Mouse (Mus musculus): ENCODE measurements around the gene Ptch1. TPM values are rescaled to one million over a fixed set of nuclear protein-coding genes. Genes with fewer than 3 reads are reported as not detected.

Ptch1 gene
- polyA plus RNA-seq, 1 experiment from 2014 or later, result 6.8 TPM

DNA sequence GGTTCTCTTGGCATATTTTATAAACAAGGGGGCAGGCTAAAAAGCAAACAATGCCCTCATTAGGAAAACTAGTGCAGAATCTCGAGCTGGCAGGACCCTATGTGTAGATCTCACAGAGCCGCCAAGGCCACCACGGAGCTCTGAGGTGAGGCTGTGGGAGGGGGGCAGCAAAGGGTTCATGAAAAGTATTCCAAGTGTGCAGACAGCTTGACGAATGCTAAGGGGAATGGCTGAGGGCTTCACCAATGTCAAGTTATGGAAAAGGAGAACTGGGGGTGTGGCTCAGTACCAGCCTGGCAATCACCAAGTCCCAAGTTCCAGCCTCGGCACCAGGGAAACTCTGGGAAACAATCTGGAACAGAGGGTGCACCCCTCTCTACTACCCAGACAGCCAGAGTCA is 24.2 kb downstream of the Ptch1 start:
- Histone ChIP-seq H3K27ac (replicated peaks) (peak overlapping the region; percentile 44), H3K36me3 (peaks cover 44% of the 10 kb centered on the region), H3K4me3 (no peak overlapping the region), H3K27me3 (replicated peaks) (no peaks in the 10 kb centered on the region), H3K9me3 (no peaks in the 10 kb centered on the region), H3K9ac (no peak overlapping the region; the same call in 1 of the 2 replicates), H3K4me2 (no peak overlapping the region), H3K4me1 (peaks cover 71% of the 10 kb centered on the region)
- no peak for ATAC-seq (ENCODE audit: extremely low read depth, insufficient number of reproducible peaks, low FRiP score, low TSS enrichment)
- 23% methylated on average over 5 of the region's 5 CpGs for WGBS

DNA sequence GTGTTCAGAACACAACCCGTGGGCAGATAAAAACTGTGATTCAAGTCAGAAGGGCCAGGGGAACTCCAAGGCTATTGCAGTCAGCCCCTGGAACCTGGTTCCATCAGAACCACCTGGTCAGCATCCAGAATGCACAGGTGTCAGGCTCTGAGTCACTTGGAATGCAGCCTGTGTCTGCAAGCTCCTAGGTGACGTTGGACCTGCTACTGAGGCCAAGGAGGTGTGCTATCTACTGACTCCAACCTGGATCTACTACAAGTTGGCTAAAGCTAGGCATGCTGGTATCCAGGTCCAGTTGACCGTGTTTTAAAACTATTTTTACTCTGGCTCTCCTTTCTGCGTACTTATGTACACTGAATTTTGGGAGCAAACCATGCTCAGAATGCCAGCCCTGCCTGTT is 24.8 kb downstream of the Ptch1 start:
- 60% methylated on average over 4 of the region's 4 CpGs for WGBS
- H3K9me3 ChIP-seq, result no peaks in the 10 kb centered on the region
- H3K27ac ChIP-seq (replicated peaks), result peak overlapping the region; percentile 44
- no peak overlapping the region for H3K4me3 ChIP-seq
- peaks cover 51% of the 10 kb centered on the region for H3K36me3 ChIP-seq
- no peak for ATAC-seq (ENCODE audit: extremely low read depth, insufficient number of reproducible peaks, low FRiP score, low TSS enrichment)
- H3K4me2 ChIP-seq, result no peak overlapping the region
- H3K9ac ChIP-seq, result no peak overlapping the region; the same call in 1 of the 2 replicates
- no peaks in the 10 kb centered on the region for H3K27me3 ChIP-seq (replicated peaks)
- peaks cover 67% of the 10 kb centered on the region for H3K4me1 ChIP-seq

DNA sequence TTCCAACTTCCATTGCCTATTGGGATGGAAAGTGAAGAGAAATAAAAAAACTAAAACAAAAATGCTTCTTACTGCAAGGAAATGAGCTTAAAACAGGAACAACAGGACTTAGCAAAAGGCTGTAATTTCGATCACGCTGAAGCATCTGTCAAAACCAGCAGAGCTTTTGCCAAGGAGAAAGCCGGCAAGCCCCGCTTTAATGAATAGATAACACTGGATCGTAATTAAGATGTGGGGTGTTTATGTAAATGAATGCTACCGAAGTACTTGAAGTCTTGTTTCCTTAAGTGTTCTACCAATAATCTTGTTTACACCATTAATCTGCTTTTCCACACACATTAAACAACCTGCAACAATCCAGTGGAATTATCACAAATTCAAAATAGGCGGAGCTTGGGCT is 28.1 kb downstream of the Ptch1 start:
- Histone ChIP-seq H3K27me3 (replicated peaks) (no peaks in the 10 kb centered on the region), H3K36me3 (peaks cover 78% of the 10 kb centered on the region), H3K9ac (no peak overlapping the region), H3K4me2 (no peak overlapping the region), H3K4me1 (peaks cover 41% of the 10 kb centered on the region), H3K9me3 (no peaks in the 10 kb centered on the region), H3K4me3 (no peak overlapping the region), H3K27ac (replicated peaks) (no peak overlapping the region)
- WGBS, result 78% methylated on average over 7 of the region's 7 CpGs
- no peak for ATAC-seq (ENCODE audit: extremely low read depth, insufficient number of reproducible peaks, low FRiP score, low TSS enrichment)

DNA sequence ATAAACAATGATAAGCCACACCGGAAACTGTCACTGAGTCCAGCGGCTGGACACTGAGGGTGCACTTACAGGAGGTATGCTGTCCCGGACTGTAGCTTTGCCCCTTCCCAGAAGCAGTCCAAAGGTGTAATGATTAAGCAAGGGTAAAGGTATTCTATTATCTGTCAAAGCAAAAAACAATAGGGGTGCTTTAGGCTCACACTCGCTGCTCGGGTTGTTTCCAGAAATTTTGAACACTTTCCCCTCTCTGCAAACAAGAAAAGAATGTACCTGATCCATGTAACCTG is 28.5 kb downstream of the Ptch1 start:
- WGBS, result 49% methylated on average over 5 of the region's 5 CpGs
- H3K9ac ChIP-seq, result no peak overlapping the region
- H3K36me3 ChIP-seq, result peaks cover 80% of the 10 kb centered on the region

DNA sequence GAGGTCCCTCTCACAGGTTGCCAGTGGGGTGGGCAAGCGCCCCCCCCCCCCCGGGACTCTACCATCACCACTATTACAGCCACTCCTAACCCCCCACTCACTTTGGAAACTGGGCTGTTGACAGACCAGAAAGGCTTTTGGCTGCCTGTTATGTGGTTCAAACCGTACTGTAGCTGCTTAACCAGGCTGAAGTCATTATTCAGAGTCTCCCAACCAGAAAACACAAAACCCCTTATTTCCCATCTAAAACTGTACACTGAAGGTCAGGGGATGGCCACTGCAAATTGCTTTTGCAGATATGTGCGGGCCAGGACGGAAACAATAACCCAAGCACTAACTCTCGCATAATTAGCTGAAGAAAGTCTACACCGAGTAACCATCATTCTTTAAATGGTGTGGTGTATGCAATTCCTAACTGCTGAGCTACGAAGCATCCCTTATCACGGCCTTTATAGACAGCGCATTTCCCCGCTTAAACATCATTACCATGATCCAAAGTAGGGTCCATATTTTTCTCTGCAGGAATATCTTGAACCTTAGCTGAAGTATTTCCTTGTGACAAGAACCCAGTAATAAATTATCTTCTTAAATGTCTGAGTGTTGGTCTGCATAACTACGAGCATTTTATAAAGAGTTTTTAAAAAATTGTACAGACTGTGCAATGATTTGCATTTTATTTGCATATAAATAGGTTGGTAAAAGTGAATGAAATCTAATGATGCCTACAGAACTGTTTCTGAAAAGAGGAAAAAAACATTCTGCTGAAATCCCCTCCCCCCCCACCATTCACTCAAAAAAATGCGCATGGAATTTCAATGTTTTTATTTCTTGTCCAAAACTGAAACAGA is 29.1 kb downstream of the Ptch1 start:
- WGBS, result 74% methylated on average over 13 of the region's 13 CpGs
- H3K4me3 ChIP-seq, result no peak overlapping the region
- no peaks in the 10 kb centered on the region for H3K9me3 ChIP-seq
- H3K9ac ChIP-seq, result no peak overlapping the region
- H3K4me1 ChIP-seq, result peaks cover 32% of the 10 kb centered on the region
- peaks cover 86% of the 10 kb centered on the region for H3K36me3 ChIP-seq
- H3K27me3 ChIP-seq (replicated peaks), result no peaks in the 10 kb centered on the region
- H3K4me2 ChIP-seq, result no peak overlapping the region
- no peak overlapping the region for H3K27ac ChIP-seq (replicated peaks)
- ATAC-seq (ENCODE audit: extremely low read depth, insufficient number of reproducible peaks, low FRiP score, low TSS enrichment), result no peak

More for the DNA sequence above, 28.5 kb downstream of the Ptch1 start:
- Histone ChIP-seq H3K27me3 (replicated peaks) (no peaks in the 10 kb centered on the region), H3K4me2 (no peak overlapping the region), H3K4me3 (no peak overlapping the region), H3K27ac (replicated peaks) (no peak overlapping the region), H3K9me3 (no peaks in the 10 kb centered on the region), H3K4me1 (peaks cover 37% of the 10 kb centered on the region)
- ATAC-seq (ENCODE audit: extremely low read depth, insufficient number of reproducible peaks, low FRiP score, low TSS enrichment), result no peak

DNA sequence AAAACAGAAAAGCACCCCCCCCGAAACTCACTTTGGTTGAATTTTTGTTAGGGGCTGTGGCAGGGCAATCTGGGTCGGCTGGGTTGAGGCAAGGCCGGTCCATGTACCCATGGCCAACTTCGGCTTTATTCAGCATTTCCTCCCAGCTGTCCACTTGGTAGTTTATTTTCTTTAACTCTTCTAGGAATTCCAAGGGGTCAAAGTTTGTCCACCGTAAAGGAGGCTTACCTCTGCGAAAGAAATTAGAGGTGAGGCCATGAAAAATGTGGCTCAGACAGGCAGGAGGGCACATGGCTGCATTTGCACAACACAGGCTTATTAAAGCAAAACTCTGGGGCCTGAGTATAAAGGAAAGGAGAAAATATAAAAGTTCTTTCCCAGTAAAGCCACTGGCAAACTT is 29.9 kb downstream of the Ptch1 start:
- H3K4me3 ChIP-seq, result no peak overlapping the region
- peaks cover 94% of the 10 kb centered on the region for H3K36me3 ChIP-seq
- ATAC-seq (ENCODE audit: extremely low read depth, insufficient number of reproducible peaks, low FRiP score, low TSS enrichment), result no peak
- no peak overlapping the region for H3K4me2 ChIP-seq
- peaks cover 23% of the 10 kb centered on the region for H3K4me1 ChIP-seq
- WGBS, result 68% methylated on average over 6 of the region's 6 CpGs
- H3K27me3 ChIP-seq (replicated peaks), result no peaks in the 10 kb centered on the region
- no peak overlapping the region for H3K27ac ChIP-seq (replicated peaks)
- no peaks in the 10 kb centered on the region for H3K9me3 ChIP-seq
- no peak overlapping the region for H3K9ac ChIP-seq

DNA sequence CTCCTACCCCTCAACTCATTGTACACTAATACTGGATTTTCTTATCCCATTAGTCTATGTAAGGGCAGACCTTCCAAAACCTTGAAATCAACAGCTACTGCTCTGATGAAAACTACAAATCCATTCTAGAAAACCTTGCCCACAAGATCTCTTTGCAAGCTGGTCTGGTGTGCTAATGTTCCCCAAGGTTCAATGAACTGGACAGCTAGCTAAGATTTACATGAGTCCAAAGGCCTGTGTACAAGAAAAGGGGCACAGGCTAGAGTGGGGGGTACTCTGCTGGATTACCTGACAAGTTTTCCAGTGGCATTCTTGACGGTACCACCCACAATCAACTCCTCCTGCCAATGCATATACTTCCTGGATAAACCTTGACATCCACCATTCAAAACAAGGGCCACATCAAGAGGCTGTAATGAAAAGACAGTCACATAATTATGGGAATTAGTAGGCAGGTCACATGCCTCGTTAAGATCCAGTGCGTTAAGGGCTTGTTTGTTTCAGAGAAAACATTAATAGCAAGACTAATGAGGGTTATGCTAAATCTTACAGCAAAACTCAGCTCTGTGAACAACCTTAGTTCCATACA is 30.5 kb downstream of the Ptch1 start:
- Histone ChIP-seq H3K4me3 (no peak overlapping the region), H3K4me1 (peaks cover 19% of the 10 kb centered on the region), H3K27me3 (replicated peaks) (no peaks in the 10 kb centered on the region), H3K9ac (no peak overlapping the region), H3K27ac (replicated peaks) (no peak overlapping the region), H3K9me3 (no peaks in the 10 kb centered on the region), H3K4me2 (no peak overlapping the region), H3K36me3 (peaks cover 98% of the 10 kb centered on the region)
- no peak for ATAC-seq (ENCODE audit: extremely low read depth, insufficient number of reproducible peaks, low FRiP score, low TSS enrichment)
- WGBS, result 82% methylated on average over 3 of the region's 3 CpGs

DNA sequence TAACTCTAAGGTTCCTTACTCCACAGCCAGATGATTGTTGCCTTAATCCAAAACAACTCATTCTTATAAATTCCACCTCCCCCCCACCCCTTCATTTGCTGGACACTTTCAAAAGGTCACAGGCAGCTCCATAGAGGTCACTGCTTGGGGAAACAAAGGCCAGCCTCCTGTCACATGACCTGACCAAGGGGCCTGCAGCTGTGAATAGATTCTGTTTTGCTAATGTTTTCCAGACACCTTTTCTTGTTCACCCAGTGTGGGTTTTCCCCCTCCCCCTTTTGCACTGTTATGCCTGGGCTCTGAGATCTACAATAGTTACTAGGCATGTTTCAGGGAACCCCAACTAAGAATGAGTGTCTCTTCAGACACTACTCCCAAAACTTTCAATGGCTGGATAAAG is 31.9 kb downstream of the Ptch1 start:
- H3K4me1 ChIP-seq, result peaks cover 19% of the 10 kb centered on the region
- no peak for ATAC-seq (ENCODE audit: extremely low read depth, insufficient number of reproducible peaks, low FRiP score, low TSS enrichment)

DNA sequence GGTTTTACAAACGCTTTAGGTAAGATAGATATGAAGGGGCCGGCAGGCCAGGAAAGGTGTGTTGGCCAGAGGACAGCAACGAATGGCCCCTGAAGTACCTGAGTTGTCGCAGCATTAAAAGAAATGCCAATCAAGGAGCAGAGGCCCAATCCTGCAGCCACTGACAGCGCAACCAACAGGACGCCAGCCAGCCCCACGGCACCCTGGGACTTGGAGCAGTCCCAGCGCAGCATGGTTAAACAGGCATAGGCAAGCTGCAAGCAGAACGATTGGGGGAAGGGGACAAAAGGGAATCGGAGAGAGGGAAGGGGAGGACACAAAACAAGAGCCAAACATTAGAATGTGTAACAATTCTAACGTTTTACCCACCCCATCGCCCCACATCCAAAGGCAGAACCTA is 32.8 kb downstream of the Ptch1 start:
- no peak overlapping the region for H3K4me3 ChIP-seq
- H3K9ac ChIP-seq, result no peak overlapping the region
- peaks cover 99% of the 10 kb centered on the region for H3K36me3 ChIP-seq
- H3K27ac ChIP-seq (replicated peaks), result no peak overlapping the region
- 89% methylated on average over 12 of the region's 12 CpGs for WGBS
- peaks cover 19% of the 10 kb centered on the region for H3K4me1 ChIP-seq
- no peak for ATAC-seq (ENCODE audit: extremely low read depth, insufficient number of reproducible peaks, low FRiP score, low TSS enrichment)
- no peaks in the 10 kb centered on the region for H3K27me3 ChIP-seq (replicated peaks)
- no peaks in the 10 kb centered on the region for H3K9me3 ChIP-seq
- H3K4me2 ChIP-seq, result no peak overlapping the region

More for the DNA sequence above, 31.9 kb downstream of the Ptch1 start:
- no peak overlapping the region for H3K4me2 ChIP-seq
- no peak overlapping the region for H3K9ac ChIP-seq
- no peak overlapping the region for H3K4me3 ChIP-seq
- H3K27me3 ChIP-seq (replicated peaks), result no peaks in the 10 kb centered on the region
- peaks cover 99% of the 10 kb centered on the region for H3K36me3 ChIP-seq
- H3K27ac ChIP-seq (replicated peaks), result no peak overlapping the region
- no peaks in the 10 kb centered on the region for H3K9me3 ChIP-seq

DNA sequence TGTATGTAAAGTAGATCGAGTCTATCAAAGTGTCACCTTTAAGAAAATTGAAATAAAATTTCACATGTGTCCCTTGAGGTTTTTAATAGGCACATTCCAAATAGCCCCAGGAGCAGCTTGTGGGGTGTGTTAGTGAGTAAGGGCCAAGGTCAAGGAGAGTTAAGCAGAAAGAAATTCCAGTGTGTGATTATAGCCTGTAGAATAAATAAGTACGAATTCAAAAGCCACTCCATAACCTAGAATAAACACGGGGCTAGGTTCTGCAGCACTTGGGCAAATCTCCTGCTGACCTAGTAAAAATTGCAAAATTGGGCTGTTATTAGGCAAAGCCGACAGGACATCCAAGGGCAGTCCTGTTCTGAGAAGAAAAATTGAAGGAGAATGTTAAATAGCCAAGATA is 38.4 kb downstream of the Ptch1 start:
- H3K36me3 ChIP-seq, result peaks cover 100% of the 10 kb centered on the region
- no peaks in the 10 kb centered on the region for H3K27me3 ChIP-seq (replicated peaks)
- H3K4me1 ChIP-seq, result no peaks in the 10 kb centered on the region
- H3K9me3 ChIP-seq, result no peaks in the 10 kb centered on the region
- no peak overlapping the region for H3K9ac ChIP-seq
- WGBS, result 89% methylated on average over 4 of the region's 4 CpGs
- H3K4me2 ChIP-seq, result no peak overlapping the region
- ATAC-seq (ENCODE audit: extremely low read depth, insufficient number of reproducible peaks, low FRiP score, low TSS enrichment), result no peak
- no peak overlapping the region for H3K4me3 ChIP-seq
- no peak overlapping the region for H3K27ac ChIP-seq (replicated peaks)

DNA sequence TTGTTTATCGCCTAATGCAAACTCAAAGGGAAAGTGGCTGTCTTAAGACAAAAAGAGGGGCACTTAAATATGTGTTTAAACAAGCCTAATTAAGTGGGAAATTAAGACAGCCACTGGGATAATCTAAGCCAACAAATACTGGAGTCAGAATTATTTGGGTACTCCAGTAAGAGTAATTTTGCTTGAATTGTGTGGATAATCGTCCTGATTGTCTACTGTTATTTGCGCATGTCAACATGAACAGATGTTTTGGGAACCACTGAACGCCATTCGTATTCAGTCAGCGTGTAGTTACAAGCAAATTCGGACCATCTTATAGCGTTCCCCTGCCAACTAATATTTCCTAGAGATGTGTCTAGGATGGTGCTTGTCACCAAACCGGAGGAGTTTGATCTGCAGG is 42.5 kb downstream of the Ptch1 start:
- Histone ChIP-seq H3K27me3 (replicated peaks) (no peaks in the 10 kb centered on the region), H3K4me3 (no peak overlapping the region), H3K9ac (no peak overlapping the region), H3K4me1 (peaks cover 19% of the 10 kb centered on the region), H3K36me3 (peaks cover 88% of the 10 kb centered on the region), H3K27ac (replicated peaks) (no peak overlapping the region), H3K9me3 (no peaks in the 10 kb centered on the region), H3K4me2 (no peak overlapping the region)
- 88% methylated on average over 9 of the region's 9 CpGs for WGBS
- no peak for ATAC-seq (ENCODE audit: extremely low read depth, insufficient number of reproducible peaks, low FRiP score, low TSS enrichment)

DNA sequence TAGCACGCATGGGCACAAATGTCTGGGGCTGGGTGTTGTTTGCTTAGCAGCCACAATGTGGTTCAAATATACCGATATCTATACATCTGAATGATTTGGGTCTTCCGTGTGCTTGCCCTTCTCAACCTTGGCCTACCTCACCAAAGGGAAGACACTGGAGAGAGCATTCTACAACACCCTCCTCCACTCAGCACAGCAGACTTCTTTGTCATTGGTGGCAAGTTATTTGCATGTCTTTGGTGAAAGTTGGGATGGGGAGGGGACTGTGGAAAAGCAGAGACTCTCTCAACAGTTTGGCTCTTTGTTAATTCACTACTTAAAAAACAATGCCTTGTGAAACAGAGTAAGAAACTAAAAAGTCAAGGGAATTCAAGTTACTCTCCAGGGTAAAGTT is 43.0 kb downstream of the Ptch1 start:
- WGBS, result 74% methylated on average over 3 of the region's 3 CpGs
- peaks cover 20% of the 10 kb centered on the region for H3K4me1 ChIP-seq
- H3K4me3 ChIP-seq, result no peak overlapping the region
- no peaks in the 10 kb centered on the region for H3K9me3 ChIP-seq
- ATAC-seq (ENCODE audit: extremely low read depth, insufficient number of reproducible peaks, low FRiP score, low TSS enrichment), result no peak
- no peak overlapping the region for H3K27ac ChIP-seq (replicated peaks)
- no peak overlapping the region for H3K4me2 ChIP-seq
- H3K27me3 ChIP-seq (replicated peaks), result no peaks in the 10 kb centered on the region
- no peak overlapping the region for H3K9ac ChIP-seq
- H3K36me3 ChIP-seq, result peaks cover 88% of the 10 kb centered on the region
